ENCODE assay signal across 8 mouse cellular contexts in the genomic region with DNA sequence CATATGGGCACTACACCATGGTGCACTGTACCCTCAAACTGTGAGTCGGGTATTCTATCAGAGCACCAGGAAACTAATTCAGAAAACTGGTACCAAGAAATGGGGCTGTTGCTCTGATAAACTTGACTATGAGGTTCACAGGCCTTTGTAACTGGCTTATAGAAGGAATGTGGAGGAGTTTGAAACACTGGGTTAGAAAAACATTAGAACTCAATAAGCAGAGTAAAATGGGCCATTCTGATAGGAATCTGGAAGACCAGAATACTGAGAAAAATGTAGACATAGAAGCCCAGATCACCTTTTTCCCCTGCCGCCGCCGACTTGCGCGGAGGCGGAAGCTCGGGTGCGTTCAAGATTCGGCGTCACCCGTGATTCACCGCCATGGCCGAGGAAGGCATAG. TPM values are rescaled to one million over a fixed set of nuclear protein-coding genes. Genes with fewer than 3 reads are reported as not detected.
DNase-seq lines count a peak whose midpoint lies in the region; TF ChIP-seq lines count a peak whose summit lies in the region.

A gene (plus strand): TSS at position 301 of the 400 bp plus-strand sequence.

- H3K4me1 ChIP-seq in lung, adult 2 months (ENCODE audit: control insufficient read depth, insufficient read depth, low read length) = no peaks in the 10 kb centered on the region; the same call in 1 of the 2 replicates

- TF ChIP-seq CTCF in lung, adult 2 months (IDR thresholded peaks at IDR 0.05; ENCODE audit: insufficient read depth, low read length) = no peak

- WGBS in lung, adult 2 months = 97% methylated on average over 14 of the region's 14 CpGs

- no peak for TF ChIP-seq POLR2A in lung, adult 2 months (IDR thresholded peaks at IDR 0.05; ENCODE audit: borderline replicate concordance, extremely low read depth, low read depth, low read length)

- intact Hi-C loops in left cerebral cortex, postnatal 25 days (cut with DNase I) = no loop called here

- DNase-seq in lung, adult 2 months = no peak
- DNase-seq in lung, postnatal 10 days = no peak
- no peak for DNase-seq in adrenal gland, postnatal 36 days
- DNase-seq in gastrocnemius, postnatal 10 days = no peak
- no peak for DNase-seq in left cerebral cortex, postnatal 25 days (ENCODE audit: low spot score in 2 of 2)
- DNase-seq in embryo, embryonic 9.5 days (ENCODE audit: extremely low spot score) = no peak
- no peak for DNase-seq in spleen, postnatal 10 days (ENCODE audit: low spot score in 2 of 2)
- DNase-seq in right cerebral cortex, postnatal 4 days = no peak

- no peak within 1 kb of the TSS for H3K4me3 ChIP-seq in lung, adult 2 months (replicated peaks; ENCODE audit: extremely low read depth, low read depth, low read length)

RNA-seq across cellular contexts. Expression of the gene that starts here (rescaled TPM):
- 1,993 and 2,492 TPM in 2 replicates for polyA plus RNA-seq in lung, adult 2 months (2012; rRNA removed)
- total RNA-seq in adrenal gland, postnatal 36 days (2021) = 100 to 1,000 TPM; 636 to 846 TPM
- total RNA-seq in gastrocnemius, postnatal 10 days (2021) = 100 to 1,000 TPM; 596 to 666 TPM
- total RNA-seq in left cerebral cortex, postnatal 25 days (2021) = 100 to 1,000 TPM; 186 to 191 TPM
